Mouse (Mus musculus) embryonic fibroblast, embryonic 13.5 days (primary cell): ENCODE results near the gene Gpr162.
A peak's percentile ranks its signal among the peaks of the same experiment; 100 is the strongest.

Experiments used
- CTCF ChIP-seq: IDR thresholded peaks from 2 replicates; pipeline ENCODE4 v1.5.1; 2011; ENCODE audit warnings: mild to moderate bottlenecking, control low read depth, low read length, moderate library complexity, borderline replicate concordance; ENCODE audit not compliant: insufficient read depth
- POLR2A ChIP-seq: IDR thresholded peaks from 2 replicates; pipeline ENCODE4 v1.6.1; 2011; ENCODE audit warnings: low read depth, mild to moderate bottlenecking, control low read depth, low read length, moderate library complexity

- TF ChIP-seq CTCF = peak; percentile 27; the same call in 1 of the 2 replicates
- TF ChIP-seq POLR2A = peak; percentile 54
Observed at GRCm38 (mm10) chr6:124904161-124904981, 40.6 kb upstream of the Gpr162 start.
